Mouse (Mus musculus) duodenum, adult 2 months (tissue): ENCODE results near the gene Gm11236. TPM values are rescaled to one million over a fixed set of nuclear protein-coding genes. Genes with fewer than 3 reads are reported as not detected.

Experiments
- polyA plus RNA-seq: library from polyadenylated mRNA; depleted of rRNA; stranded (reverse); fragments of >200 nt; gene quantifications from 2 replicates; pipeline ENCODE4 v1.2.3, GENCODE M21; 2012; ENCODE audit warnings: low replicate concordance; rRNA removed

Gene Gm11236
- not detected in 2 replicates for polyA plus RNA-seq

DNA sequence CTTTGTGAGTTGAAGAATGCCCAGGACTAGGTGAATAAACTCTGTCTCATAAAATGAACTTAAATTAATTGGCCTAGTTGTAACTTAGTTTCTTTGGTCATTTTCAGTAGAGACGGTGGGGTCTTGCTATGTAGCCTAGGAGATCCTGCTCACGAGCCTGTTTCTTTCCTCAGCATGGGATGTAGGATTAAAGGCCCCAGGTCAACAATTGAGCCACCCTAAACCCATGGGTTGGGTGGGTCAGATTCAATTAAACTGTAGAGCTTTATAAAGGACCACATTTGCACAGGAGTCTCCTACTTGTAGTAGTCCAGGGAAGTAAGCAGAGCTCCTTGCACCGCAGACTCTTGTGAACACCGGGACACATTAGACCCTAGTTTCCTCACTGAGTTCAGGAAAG is at the start of gene Gm11236:
Gene Gm11236 (plus strand): TSS at position 301 of the 400 bp plus-strand sequence.

DNA sequence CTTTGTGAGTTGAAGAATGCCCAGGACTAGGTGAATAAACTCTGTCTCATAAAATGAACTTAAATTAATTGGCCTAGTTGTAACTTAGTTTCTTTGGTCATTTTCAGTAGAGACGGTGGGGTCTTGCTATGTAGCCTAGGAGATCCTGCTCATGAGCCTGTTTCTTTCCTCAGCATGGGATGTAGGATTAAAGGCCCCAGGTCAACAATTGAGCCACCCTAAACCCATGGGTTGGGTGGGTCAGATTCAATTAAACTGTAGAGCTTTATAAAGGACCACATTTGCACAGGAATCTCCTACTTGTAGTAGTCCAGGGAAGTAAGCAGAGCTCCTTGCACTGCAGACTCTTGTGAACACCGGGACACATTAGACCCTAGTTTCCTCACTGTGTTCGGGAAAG is 30.3 kb upstream of the Gm11236 start, which contains the start of gene Gm11238:
Gene Gm11238 (plus strand): TSS at position 301 of the 400 bp plus-strand sequence.

DNA sequence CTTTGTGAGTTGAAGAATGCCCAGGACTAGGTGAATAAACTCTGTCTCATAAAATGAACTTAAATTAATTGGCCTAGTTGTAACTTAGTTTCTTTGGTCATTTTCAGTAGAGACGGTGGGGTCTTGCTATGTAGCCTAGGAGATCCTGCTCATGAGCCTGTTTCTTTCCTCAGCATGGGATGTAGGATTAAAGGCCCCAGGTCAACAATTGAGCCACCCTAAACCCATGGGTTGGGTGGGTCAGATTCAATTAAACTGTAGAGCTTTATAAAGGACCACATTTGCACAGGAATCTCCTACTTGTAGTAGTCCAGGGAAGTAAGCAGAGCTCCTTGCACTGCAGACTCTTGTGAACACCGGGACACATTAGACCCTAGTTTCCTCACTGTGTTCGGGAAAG is 15.2 kb upstream of the Gm11236 start, which contains the start of gene Gm11237:
Gene Gm11237 (plus strand): TSS at position 301 of the 400 bp plus-strand sequence.

GRCm38 (mm10) chr4:73668054-73668453 is 30.1 kb downstream of the Gm11236 start, which contains the start of gene Gm11239:
Gene Gm11239 (plus strand): TSS chr4:73668354.

DNA sequence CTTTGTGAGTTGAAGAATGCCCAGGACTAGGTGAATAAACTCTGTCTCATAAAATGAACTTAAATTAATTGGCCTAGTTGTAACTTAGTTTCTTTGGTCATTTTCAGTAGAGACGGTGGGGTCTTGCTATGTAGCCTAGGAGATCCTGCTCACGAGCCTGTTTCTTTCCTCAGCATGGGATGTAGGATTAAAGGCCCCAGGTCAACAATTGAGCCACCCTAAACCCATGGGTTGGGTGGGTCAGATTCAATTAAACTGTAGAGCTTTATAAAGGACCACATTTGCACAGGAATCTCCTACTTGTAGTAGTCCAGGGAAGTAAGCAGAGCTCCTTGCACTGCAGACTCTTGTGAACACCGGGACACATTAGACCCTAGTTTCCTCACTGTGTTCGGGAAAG is 45.3 kb downstream of the Gm11236 start, which contains the start of gene Gm428:
Gene Gm428 (plus strand): TSS at position 301 of the 400 bp plus-strand sequence.

Other genes starting within 250 kb of the Gm11236 start
- gene Gm11487, start 233.0 kb upstream of the Gm11236 start, polyA plus RNA-seq, result not detected in 2 replicates
- not detected in 2 replicates for gene Gm11238, start 30.2 kb upstream of the Gm11236 start, polyA plus RNA-seq
- gene Gm11237, start 15.1 kb upstream of the Gm11236 start, polyA plus RNA-seq, result not detected in 2 replicates
- not detected in 2 replicates for gene Gm11239, start 30.2 kb downstream of the Gm11236 start, polyA plus RNA-seq
- gene Gm428, start 45.4 kb downstream of the Gm11236 start, polyA plus RNA-seq, result not detected in 2 replicates
- 1.7 and 3.4 TPM in 2 replicates for gene Rasef, start 152.9 kb downstream of the Gm11236 start, polyA plus RNA-seq
- gene Gm11758, start 238.1 kb downstream of the Gm11236 start, polyA plus RNA-seq, result not detected in 2 replicates